Mouse (Mus musculus) CH12.LX (cell line): ENCODE measurements around the gene Zfp101. TPM values are rescaled to one million over a fixed set of nuclear protein-coding genes. Genes with fewer than 3 reads are reported as not detected.

ENCODE experiments used
- DNase-seq: peaks from one replicate; pipeline ENCODE4 v3.0.0-alpha.2; 2013; ENCODE audit errors: extremely low read depth
- H3K27ac ChIP-seq: 2 replicates; pipeline ENCODE4 v1.5.1; 2012; ENCODE audit warnings: low read depth, mild to moderate bottlenecking, control low read depth, moderate library complexity; ENCODE audit not compliant: insufficient read depth
- H3K27me3 ChIP-seq: replicated peaks from 2 replicates; pipeline ENCODE3; 2012; ENCODE audit warnings: inconsistent platforms
- H3K36me3 ChIP-seq, 2 experiments: replicated peaks in 1 of 2; 2 replicates each; pipeline versions ENCODE3 to v1.6.1; 2012; ENCODE audit warnings: inconsistent platforms in 1 of 2, low read length in 1 of 2, mild to moderate bottlenecking in 1 of 2, mixed read lengths in 1 of 2, moderate library complexity in 1 of 2; ENCODE audit not compliant: control insufficient read depth in 1 of 2, insufficient read depth in 1 of 2
- H3K4me1 ChIP-seq, 2 experiments: 2 replicates each; pipeline ENCODE4 v1.6.1; 2012; ENCODE audit warnings: inconsistent platforms in 1 of 2, moderate library complexity in 1 of 2; ENCODE audit not compliant: insufficient read depth in 2 of 2, control insufficient read depth in 1 of 2
- H3K4me2 ChIP-seq: 2 replicates; pipeline ENCODE4 v1.6.1; 2012; ENCODE audit warnings: low read depth, mild to moderate bottlenecking, control low read depth; ENCODE audit not compliant: poor library complexity, insufficient read depth, severe bottlenecking
- H3K4me3 ChIP-seq, 3 experiments: fragments of 150-350 bp in 1 of 3; sonication (generic) in 1 of 3; replicated peaks in 1 of 3; 2 replicates each; pipeline versions ENCODE3 to v1.5.1; 2011 to 2012; ENCODE audit warnings: low read depth in 2 of 3, low read length in 2 of 3, mild to moderate bottlenecking in 2 of 3, moderate library complexity in 2 of 3, control low read depth in 1 of 3, improper control_type of control experiment in 1 of 3, inconsistent platforms in 1 of 3, mixed read lengths in 1 of 3; ENCODE audit not compliant: poor library complexity in 1 of 3
- H3K79me2 ChIP-seq: replicated peaks from 2 replicates; pipeline ENCODE4 v1.6.1; 2012; ENCODE audit warnings: mild to moderate bottlenecking, moderate library complexity; ENCODE audit not compliant: control insufficient read depth, poor library complexity, insufficient read depth, severe bottlenecking; ENCODE audit errors: extremely low read depth
- H3K9ac ChIP-seq: 2 replicates; pipeline ENCODE4 v1.6.1; 2012; ENCODE audit warnings: low read depth, mild to moderate bottlenecking, control low read depth, moderate library complexity; ENCODE audit not compliant: insufficient read depth
- H3K9me3 ChIP-seq: replicated peaks from 2 replicates; pipeline ENCODE3; 2012; ENCODE audit warnings: low read length, inconsistent platforms, mixed read lengths
- CTCF ChIP-seq, 2 experiments: IDR thresholded peaks in 1 of 2; conservative IDR thresholded peaks in 1 of 2; 2 replicates each; pipeline ENCODE4 v1.5.1; 2011 to 2012; ENCODE audit warnings: low read depth in 2 of 2, low read length in 2 of 2, improper control_type of control experiment in 1 of 2, inconsistent platforms in 1 of 2, mild to moderate bottlenecking in 1 of 2, moderate library complexity in 1 of 2
- E2F4 ChIP-seq: IDR thresholded peaks from 2 replicates; pipeline ENCODE4 v1.6.1; 2011; ENCODE audit warnings: low read depth, low read length, improper control_type of control experiment; ENCODE audit not compliant: insufficient replicate concordance
- MAFK ChIP-seq: IDR thresholded peaks from 2 replicates; pipeline ENCODE4 v1.6.1; 2011; ENCODE audit warnings: low read length, improper control_type of control experiment; ENCODE audit not compliant: insufficient replicate concordance
- MAZ ChIP-seq: IDR thresholded peaks from 2 replicates; pipeline ENCODE4 v1.6.1; 2012; ENCODE audit warnings: low read depth, mild to moderate bottlenecking, inconsistent platforms, low read length, improper control_type of control experiment, moderate library complexity
- NELFE ChIP-seq: IDR thresholded peaks from 2 replicates; pipeline ENCODE4 v1.6.1; 2011; ENCODE audit warnings: low read depth, low read length, improper control_type of control experiment
- RAD21 ChIP-seq: IDR thresholded peaks from 2 replicates; pipeline ENCODE4 v1.6.1; 2011; ENCODE audit warnings: low read depth, mild to moderate bottlenecking, low read length, improper control_type of control experiment, moderate library complexity
- SIN3A ChIP-seq: IDR thresholded peaks from 2 replicates; pipeline ENCODE4 v1.6.1; 2012; ENCODE audit warnings: low read length, improper control_type of control experiment, inconsistent platforms
- SMC3 ChIP-seq: IDR thresholded peaks from 2 replicates; pipeline ENCODE4 v1.6.1; 2011; ENCODE audit warnings: low read depth, low read length, improper control_type of control experiment
- TCF12 ChIP-seq: IDR thresholded peaks from 2 replicates; pipeline ENCODE4 v1.6.1; 2014; ENCODE audit warnings: low read depth, mild to moderate bottlenecking, inconsistent platforms, low read length, improper control_type of control experiment
- USF1 ChIP-seq: IDR thresholded peaks from 2 replicates; pipeline ENCODE4 v1.6.1; 2014; ENCODE audit warnings: low read depth, mild to moderate bottlenecking, inconsistent platforms, low read length, improper control_type of control experiment
- USF2 ChIP-seq: conservative IDR thresholded peaks from 2 replicates; pipeline ENCODE4 v1.6.1; 2011; ENCODE audit warnings: low read depth, low read length, improper control_type of control experiment
- ZC3H11A ChIP-seq: IDR thresholded peaks from 2 replicates; pipeline ENCODE4 v1.6.1; 2012; ENCODE audit warnings: low read depth, mild to moderate bottlenecking, inconsistent platforms, low read length, improper control_type of control experiment
- ZMIZ1 ChIP-seq: IDR thresholded peaks from 2 replicates; pipeline ENCODE4 v1.6.1; 2012; ENCODE audit warnings: low read depth, mild to moderate bottlenecking, inconsistent platforms, low read length, improper control_type of control experiment
- dilution Hi-C: fragments of 300-500 bp; cut with MboI; formaldehyde crosslinking; loops from 2 replicates; pipeline ENCODE4 v1.14.3; 2020; ENCODE audit warnings: low sequenced_read_pairs; ENCODE audit not compliant: extremely low pct_unique_long_range_greater_than_20kb, extremely low pct_ligation_motif_present
- in situ Hi-C: fragments of 300-500 bp; cut with MboI; formaldehyde crosslinking; loops from 3 replicates; pipeline ENCODE4 v1.14.3; 2019; ENCODE audit warnings: low sequenced_read_pairs, low pct_ligation_motif_present, low pct_unique_long_range_greater_than_20kb, mixed read lengths
- polyA plus RNA-seq: library from polyadenylated mRNA; unstranded; fragments of >175 nt; gene quantifications from 2 replicates; pipeline ENCODE4 v1.2.1, GENCODE M21; 2012; ENCODE audit warnings: low read depth; ENCODE audit not compliant: insufficient read length
- total RNA-seq, 2 experiments: library from RNA; depleted of rRNA; stranded (reverse); fragments of 300-350 nt in 1 of 2; fragments of >200 nt in 1 of 2; gene quantifications; 2 replicates each; pipeline ENCODE4 v1.2.3; 2012 to 2014

The Zfp101 gene
- total and polyA plus RNA-seq, 3 experiments, result 7.2 to 15.4 (median 10.7) TPM

DNA sequence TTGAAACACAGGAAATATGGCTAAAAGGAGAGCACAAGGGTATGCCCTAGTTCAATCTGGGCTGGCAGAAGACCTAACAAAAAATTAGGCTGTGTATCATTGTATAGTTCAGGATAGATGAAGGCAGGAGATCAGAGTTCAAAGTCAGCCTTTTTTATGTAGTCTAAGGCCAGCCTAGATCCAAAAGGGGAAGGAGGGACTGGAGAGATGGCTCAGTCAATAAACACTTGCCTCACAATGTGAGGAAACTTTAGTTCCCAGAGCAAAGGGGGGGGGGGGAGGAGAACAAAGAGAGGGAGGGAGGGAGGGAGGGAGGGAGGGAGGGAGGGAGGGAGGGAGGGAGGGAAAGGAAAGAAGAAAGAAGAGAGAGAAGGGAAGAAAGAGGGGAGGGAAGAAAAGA, 46.7 kb upstream of the Zfp101 start:
- H3K79me2 ChIP-seq, result no peaks in the 10 kb centered on the region
- H3K4me2 ChIP-seq, result no peak overlapping the region
- DNase-seq, result no peak
- H3K4me1 ChIP-seq, result peaks cover 0 to 8% of the 10 kb centered on the region in 2 experiments; a peak in 2 of 4 replicates
- H3K9ac ChIP-seq, result no peak overlapping the region
- no peaks in the 10 kb centered on the region for H3K36me3 ChIP-seq
- H3K27ac ChIP-seq, result no peak overlapping the region
- H3K9me3 ChIP-seq, result no peaks in the 10 kb centered on the region
- dilution Hi-C loops, result no loop called here
- H3K27me3 ChIP-seq, result peaks cover 3% of the 10 kb centered on the region
- no peak overlapping the region for H3K4me3 ChIP-seq
- in situ Hi-C loops, result loop anchor here (10.0 kb wide), 1 partner anchor 364 kb away; no protein-coding TSS in a partner anchor
- TF ChIP-seq USF1 (no peak), TCF12 (no peak), RAD21 (no peak), E2F4 (no peak), SIN3A (no peak), MAFK (no peak), NELFE (no peak), ZMIZ1 (no peak)

DNA sequence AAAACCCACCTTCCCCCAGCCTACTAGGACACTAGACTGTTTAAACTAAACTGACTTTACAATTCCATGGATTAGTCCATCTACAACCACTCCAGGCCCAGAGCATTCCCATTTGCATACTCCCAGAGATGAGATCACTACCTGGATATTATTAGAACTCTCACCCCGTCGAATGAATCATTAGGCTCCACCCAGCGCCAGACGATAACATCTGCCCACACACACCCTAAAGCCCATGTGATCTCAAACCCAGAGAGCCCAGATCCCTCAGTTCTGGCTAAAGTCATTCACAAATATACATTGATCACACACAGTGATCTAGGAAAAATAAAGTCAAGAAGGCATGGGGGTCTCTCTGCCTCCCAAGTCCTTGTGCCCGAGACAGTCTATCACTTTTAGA, 45.5 kb upstream of the Zfp101 start:
- H3K79me2 ChIP-seq, result no peaks in the 10 kb centered on the region
- no peak overlapping the region for H3K4me3 ChIP-seq
- dilution Hi-C loops (no loop called here), in situ Hi-C loops (loop anchor here (5.0 to 10.0 kb wide), 2 partner anchors 97 to 365 kb away; no protein-coding TSS in a partner anchor)
- H3K9me3 ChIP-seq, result no peaks in the 10 kb centered on the region
- H3K36me3 ChIP-seq, result no peaks in the 10 kb centered on the region
- peak; percentile 23 for DNase-seq
- no peak for TF ChIP-seq MAZ
- peaks cover 2% of the 10 kb centered on the region for H3K27me3 ChIP-seq
- no peak overlapping the region for H3K9ac ChIP-seq
- no peak overlapping the region for H3K27ac ChIP-seq
- H3K4me2 ChIP-seq, result peak overlapping the region; percentile 37; the same call in 1 of the 2 replicates
- H3K4me1 ChIP-seq, result peaks cover 0 to 8% of the 10 kb centered on the region in 2 experiments; a peak in 2 of 4 replicates

DNA sequence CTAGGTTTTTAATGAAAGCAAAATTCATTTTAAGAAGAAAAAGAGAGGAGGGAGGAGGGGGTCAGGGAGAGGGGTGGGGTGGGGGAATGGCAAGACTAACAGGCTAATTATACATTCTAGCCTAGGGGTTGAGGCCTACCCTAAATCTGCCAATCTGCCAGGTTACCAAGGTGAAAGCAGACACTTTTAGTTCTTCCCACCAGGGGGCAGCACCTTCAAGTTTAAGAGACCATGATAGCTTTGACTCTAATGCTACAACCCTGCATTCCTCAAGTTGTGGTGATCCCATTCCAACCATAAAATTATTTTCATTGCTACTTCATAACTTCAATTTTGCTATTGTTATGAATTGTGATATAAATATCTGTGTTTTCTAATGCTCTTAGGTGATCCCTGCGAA, 44.7 kb upstream of the Zfp101 start:
- peak; percentile 84 for DNase-seq
- Histone ChIP-seq H3K4me2 (no peak overlapping the region), H3K27me3 (peaks cover 2% of the 10 kb centered on the region), H3K79me2 (no peaks in the 10 kb centered on the region)
- in situ Hi-C loops, result loop anchor here (5.0 kb wide), 1 partner anchor 98 kb away; no protein-coding TSS in a partner anchor
- TF ChIP-seq CTCF (conservative IDR thresholded peaks at IDR 0.05 in 1 of 2, IDR thresholded peaks at IDR 0.05 in 1 of 2; ENCODE audit: low read depth in 2 of 2, low read length in 2 of 2) (peak; percentile 47 to 83), USF2 (no peak), SMC3 (peak; percentile 86), ZC3H11A (0 out of 2 replicates have a peak, but pooled peaks have one; percentile 31), RAD21 (peak; percentile 83)
- TF ChIP-seq, all 38 proteins: peak for 4
- Histone ChIP-seq H3K36me3 (no peaks in the 10 kb centered on the region), H3K27ac (no peak overlapping the region), H3K4me3 (no peak overlapping the region), H3K4me1 (peaks cover 0 to 8% of the 10 kb centered on the region in 2 experiments; a peak in 2 of 4 replicates), H3K9ac (no peak overlapping the region), H3K9me3 (no peaks in the 10 kb centered on the region)
- dilution Hi-C loops, result no loop called here
